Comparison of ENCODE assay signal across 9 mouse cellular contexts in genomic region chr3:137991183-137991582, GRCm38 (mm10). TPM values are rescaled to one million over a fixed set of nuclear protein-coding genes. Genes with fewer than 3 reads are reported as not detected.
DNase-seq lines count a peak whose midpoint lies in the region; ATAC-seq and TF ChIP-seq lines count a peak whose summit lies in the region.
"Had no signal": no experiment of that assay in that cellular context is flagged by ENCODE, and none has a peak within 500 bp of the region (broad histone marks: within the 10 kb centered on the region; RNA-seq: fewer than 3 reads in every experiment).

No protein-coding gene starts in this region.

- peak; percentile 32 for TF ChIP-seq EP300 in liver, embryonic 14.5 days (IDR thresholded peaks at IDR 0.05; ENCODE audit: low read depth)

- WGBS in forebrain, embryonic 11.5 days = 21% methylated on average over 11 of the region's 11 CpGs
- 10% methylated on average over 11 of the region's 11 CpGs for WGBS in heart, embryonic 15.5 days
- 4% methylated on average over 11 of the region's 11 CpGs for WGBS in liver, embryonic 14.5 days (ENCODE audit: insufficient replicate concordance)
- WGBS in neural tube, embryonic 12.5 days = 19% methylated on average over 11 of the region's 11 CpGs

- no peaks in the 10 kb centered on the region for H3K36me3 ChIP-seq in forebrain, embryonic 11.5 days (ENCODE audit: control insufficient read depth, insufficient read depth, low read length)
- no peaks in the 10 kb centered on the region for H3K36me3 ChIP-seq in heart, embryonic 15.5 days
- H3K36me3 ChIP-seq in liver, embryonic 14.5 days (replicated peaks; ENCODE audit: control insufficient read depth, insufficient read depth, low read depth) = no peaks in the 10 kb centered on the region
- H3K36me3 ChIP-seq in neural tube, embryonic 12.5 days = no peaks in the 10 kb centered on the region

- H3K27ac ChIP-seq in forebrain, embryonic 11.5 days (ENCODE audit: low read depth, low read length) = no peak overlapping the region
- no peak overlapping the region for H3K27ac ChIP-seq in heart, embryonic 15.5 days
- no peak overlapping the region for H3K27ac ChIP-seq in liver, embryonic 14.5 days
- no peak overlapping the region for H3K27ac ChIP-seq in neural tube, embryonic 12.5 days

- peak; percentile 71 for DNase-seq in c-Kit-negative CD71-positive TER-119-positive erythroid progenitor cells, embryonic 14.5 days (ENCODE audit: low read depth, low spot score)
- DNase-seq in forebrain, embryonic 11.5 days (ENCODE audit: low spot score) = peak; percentile 86
- peak; percentile 88 to 91 for DNase-seq in kidney, postnatal 25 days
- DNase-seq in liver, embryonic 14.5 days (ENCODE audit: low read depth in 3 of 3, low spot score in 3 of 3) = peak; percentile 73 to 83 (median 75)
- DNase-seq in telencephalon, adult 2 months (ENCODE audit: low read depth, low spot score) = peak; percentile 62

- peak; percentile 98 for TF ChIP-seq CTCF in liver, embryonic 14.5 days (IDR thresholded peaks at IDR 0.05; ENCODE audit: low read depth)

- H3K9me3 ChIP-seq in forebrain, embryonic 11.5 days (ENCODE audit: control insufficient read depth, low read length) = no peaks in the 10 kb centered on the region
- no peaks in the 10 kb centered on the region for H3K9me3 ChIP-seq in heart, embryonic 15.5 days (replicated peaks)
- H3K9me3 ChIP-seq in liver, embryonic 14.5 days (ENCODE audit: control insufficient read depth, low read length) = no peaks in the 10 kb centered on the region
- H3K9me3 ChIP-seq in neural tube, embryonic 12.5 days = no peaks in the 10 kb centered on the region

- no peak overlapping the region for H3K4me2 ChIP-seq in forebrain, embryonic 11.5 days (ENCODE audit: low read depth, low read length, severe bottlenecking)
- H3K4me2 ChIP-seq in heart, embryonic 15.5 days = no peak overlapping the region
- no peak overlapping the region for H3K4me2 ChIP-seq in liver, embryonic 14.5 days (ENCODE audit: low read depth)
- no peak overlapping the region for H3K4me2 ChIP-seq in neural tube, embryonic 12.5 days (replicated peaks)

- no peaks in the 10 kb centered on the region; the same call in 1 of the 2 replicates for H3K4me1 ChIP-seq in forebrain, embryonic 11.5 days (replicated peaks; ENCODE audit: control insufficient read depth, insufficient read depth, low read length)
- H3K4me1 ChIP-seq in heart, embryonic 15.5 days (replicated peaks) = peaks cover 11% of the 10 kb centered on the region
- peaks cover 0 to 2% of the 10 kb centered on the region in 2 experiments; a peak in 1 of 4 replicates for H3K4me1 ChIP-seq in liver, embryonic 14.5 days (replicated peaks; ENCODE audit: control insufficient read depth in 2 of 2, insufficient read depth in 2 of 2, low read length in 1 of 2)
- no peaks in the 10 kb centered on the region for H3K4me1 ChIP-seq in neural tube, embryonic 12.5 days

- no peak overlapping the region for H3K9ac ChIP-seq in forebrain, embryonic 11.5 days (ENCODE audit: low read length)
- no peak overlapping the region for H3K9ac ChIP-seq in heart, embryonic 15.5 days
- no peak overlapping the region for H3K9ac ChIP-seq in liver, embryonic 14.5 days (replicated peaks)
- no peak overlapping the region for H3K9ac ChIP-seq in neural tube, embryonic 12.5 days

- no peak overlapping the region for H3K4me3 ChIP-seq in forebrain, embryonic 11.5 days (ENCODE audit: low read depth, low read length)
- H3K4me3 ChIP-seq in heart, embryonic 15.5 days = no peak overlapping the region
- no peak overlapping the region for H3K4me3 ChIP-seq in liver, embryonic 14.5 days (ENCODE audit: insufficient read depth in 1 of 2, low read depth in 2 of 2, low read length in 2 of 2)
- no peak overlapping the region for H3K4me3 ChIP-seq in neural tube, embryonic 12.5 days
- H3K4me3 ChIP-seq: erythroblast, embryonic 14.5 days had no signal

- H3K27me3 ChIP-seq in forebrain, embryonic 11.5 days (ENCODE audit: control insufficient read depth, insufficient read depth, low read length) = no peaks in the 10 kb centered on the region
- H3K27me3 ChIP-seq in heart, embryonic 15.5 days = no peaks in the 10 kb centered on the region
- H3K27me3 ChIP-seq in liver, embryonic 14.5 days (ENCODE audit: control insufficient read depth, insufficient read depth, low read length) = no peaks in the 10 kb centered on the region
- H3K27me3 ChIP-seq in neural tube, embryonic 12.5 days (replicated peaks) = no peaks in the 10 kb centered on the region

- peak; percentile 94 for ATAC-seq in CD4-positive, CD25-positive, alpha-beta regulatory T cell, adult 4 months
- ATAC-seq in forebrain, embryonic 11.5 days (replicated peaks; ENCODE audit: low FRiP score) = peak; percentile 85
- ATAC-seq in heart, embryonic 15.5 days (replicated peaks; ENCODE audit: insufficient number of reproducible peaks, insufficient read depth, low FRiP score, low read depth) = peak; percentile 85
- ATAC-seq in liver, embryonic 14.5 days (ENCODE audit: insufficient read depth) = peak; percentile 82
- ATAC-seq in neural tube, embryonic 12.5 days (ENCODE audit: low FRiP score, low read depth) = peak; percentile 86

RNA-seq across cellular contexts. Expression of gene Dapp1, which starts 9.8 kb away (rescaled TPM):
- polyA plus RNA-seq in CD4-positive, CD25-positive, alpha-beta regulatory T cell, adult 4 months (2017; shearing (Covaris generic)) = 10 to 100 TPM; 74.5 to 78.4 TPM
- 4.8 and 6.9 TPM in 2 replicates for polyA plus RNA-seq in forebrain, embryonic 11.5 days (2014; fragmentation: Nextera tagmentation; extraction: Ambion mirVana)
- 18.4 TPM in 2 replicates for polyA plus RNA-seq in heart, embryonic 15.5 days (2015; fragmentation: Nextera tagmentation; extraction: Ambion mirVana)
- polyA plus RNA-seq in liver, embryonic 14.5 days (2012; rRNA removed) = 5.1 and 8.8 TPM in 2 replicates
- polyA plus RNA-seq in liver, embryonic 14.5 days (2014; fragmentation: Nextera tagmentation; extraction: Ambion mirVana) = 10.6 and 11.5 TPM in 2 replicates
- polyA plus RNA-seq in neural tube, embryonic 12.5 days (2016; fragmentation: Nextera tagmentation; extraction: Ambion mirVana) = 1.6 and 2.2 TPM in 2 replicates
